Mouse (Mus musculus) heart, postnatal 14 days (tissue): ENCODE measurements around the gene Ank3. TPM values are rescaled to one million over a fixed set of nuclear protein-coding genes. Genes with fewer than 3 reads are reported as not detected.

Source experiments
- DNase-seq, 2 experiments: peaks; one replicate each; pipeline ENCODE4 v3.0.0; 2021 to 2022
- intact Hi-C: fragments of 180-260 bp; cut with DNase I; formaldehyde crosslinking; loops from one replicate; pipeline ENCODE4 v1.15.1; 2025
- total RNA-seq, 2 experiments: library from RNA; stranded (reverse); gene quantifications; 2 replicates each; pipeline ENCODE4 v1.2.3; 2021

The Ank3 gene
- total RNA-seq, 2 experiments from 2014 or later, result 78.4 to 78.6 TPM

DNA sequence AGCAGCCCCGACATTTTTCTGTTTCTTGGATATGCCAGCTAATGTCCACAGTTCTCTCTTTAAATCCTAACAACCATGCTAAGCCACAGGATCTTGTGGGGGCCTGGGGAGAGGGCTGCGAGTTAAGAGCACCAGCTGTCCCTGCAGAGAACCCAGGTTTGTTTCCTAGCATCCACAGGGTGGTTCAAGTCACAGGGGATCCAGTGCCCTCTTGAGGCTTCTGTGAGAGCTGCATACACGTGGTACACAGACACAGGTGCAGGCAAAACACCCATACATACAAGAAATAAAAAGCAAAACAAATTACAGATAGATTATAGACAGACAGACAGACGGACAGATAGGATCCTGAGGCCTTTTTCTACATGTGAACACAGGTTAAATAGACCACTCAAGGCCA, 242.0 kb downstream of the Ank3 start:
- DNase-seq, result no peak
- intact Hi-C loops, result no loop called here

DNA sequence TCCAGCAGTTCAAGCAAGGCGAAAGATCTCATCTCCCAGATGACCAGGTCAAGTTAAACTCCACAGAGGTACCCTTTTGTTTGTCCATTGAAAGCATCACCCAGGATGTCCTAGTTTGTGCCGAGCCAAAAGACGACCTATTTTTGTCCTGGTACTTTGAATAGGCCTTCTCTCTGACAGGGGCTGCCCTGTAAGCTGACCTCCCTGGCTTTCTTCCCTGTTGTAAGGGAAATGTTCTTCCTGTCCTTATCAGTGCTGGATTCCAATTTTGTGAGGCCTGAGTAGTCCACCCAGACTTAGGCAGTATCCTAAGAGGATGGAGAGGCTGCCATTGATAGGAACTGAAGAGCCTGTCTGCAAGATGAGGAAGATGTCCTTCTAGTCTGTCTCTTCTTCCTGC, 244.9 kb downstream of the Ank3 start:
- intact Hi-C loops, result no loop called here
- peak in 1 of 2 experiments; percentile 25 for DNase-seq

DNA sequence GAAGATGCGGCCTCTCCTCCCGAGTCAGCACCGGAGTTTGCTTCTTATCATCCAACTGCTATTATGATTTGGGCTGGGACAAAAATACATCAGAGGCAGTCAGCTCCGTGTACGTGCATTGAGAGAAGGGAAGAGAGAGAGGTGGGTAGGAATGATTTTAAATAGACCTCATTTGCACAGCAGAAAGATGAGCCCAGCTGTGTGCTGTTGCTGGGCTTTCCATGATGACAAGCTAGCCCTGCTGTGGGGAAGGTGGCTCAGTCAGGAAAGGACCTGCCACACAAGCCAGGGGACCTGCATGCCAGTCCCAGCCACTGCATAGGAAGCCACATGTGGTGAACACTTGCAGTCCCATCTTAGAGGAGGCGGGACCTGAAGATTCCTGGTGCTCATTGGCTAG, 245.4 kb downstream of the Ank3 start:
- DNase-seq, result no peak
- intact Hi-C loops, result no loop called here

DNA sequence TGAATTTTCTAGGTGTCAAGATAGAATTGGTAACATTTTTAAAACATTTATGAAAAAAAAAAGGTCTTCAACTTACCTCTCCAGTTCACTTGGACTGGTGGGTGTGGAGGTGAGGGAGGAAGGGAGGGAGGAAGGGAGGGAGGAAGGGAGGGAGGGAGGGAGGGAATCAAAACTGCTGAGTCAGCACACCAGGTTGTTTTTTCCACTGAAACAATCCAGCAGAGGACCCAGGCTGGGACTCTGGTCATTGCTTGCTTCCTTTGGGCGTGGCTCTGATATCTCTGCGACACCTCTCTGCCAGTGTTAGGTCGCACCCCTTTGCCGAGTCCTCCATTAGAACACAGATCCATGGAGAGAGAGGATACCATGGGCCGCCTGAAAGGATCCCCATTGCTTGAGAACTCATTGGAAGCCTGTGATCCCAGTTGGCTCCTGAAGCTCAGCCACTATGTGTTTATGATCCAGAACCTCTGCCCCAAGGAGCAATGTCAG, 246.8 kb downstream of the Ank3 start:
- no peak for DNase-seq
- intact Hi-C loops, result no loop called here

DNA sequence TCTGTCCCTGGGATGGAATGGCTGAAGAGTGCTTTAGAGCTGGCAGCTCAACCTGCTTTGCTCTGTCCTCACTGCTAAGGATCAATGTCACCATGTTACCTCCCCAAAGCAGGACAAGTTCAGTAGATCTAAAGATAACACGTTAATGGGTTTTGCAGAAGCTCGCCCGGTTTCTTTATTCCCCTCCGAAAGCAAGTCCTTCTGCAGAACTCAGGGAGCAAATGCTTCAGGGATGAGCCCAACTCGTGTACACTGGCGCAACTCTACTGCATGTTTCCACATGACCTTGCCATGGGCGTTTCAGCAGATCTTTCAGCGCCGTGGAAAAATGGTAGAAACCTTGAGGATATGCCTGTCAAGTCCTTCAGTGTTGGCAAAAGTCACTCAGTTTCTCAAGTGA, 247.4 kb downstream of the Ank3 start:
- intact Hi-C loops, result no loop called here
- DNase-seq, result no peak

DNA sequence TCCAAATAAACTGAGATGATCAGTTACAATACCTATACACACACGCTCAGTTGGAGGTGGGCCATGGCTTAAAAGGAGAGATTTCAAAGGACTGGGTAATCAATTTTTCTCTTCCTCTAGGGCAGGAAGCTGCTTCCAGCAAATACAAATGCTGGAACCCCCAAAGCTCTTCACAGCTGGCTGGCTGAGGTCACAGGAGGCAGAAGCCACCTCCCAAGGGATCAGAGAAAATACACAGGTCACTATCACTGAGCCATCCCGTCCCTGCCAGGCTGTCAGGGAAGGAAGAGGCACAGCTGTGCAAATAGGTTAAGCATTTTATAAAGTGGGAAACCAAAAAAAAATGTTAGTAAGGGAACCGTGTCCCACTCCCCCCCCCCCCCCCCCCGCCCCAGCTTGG, 251.5 kb downstream of the Ank3 start:
- intact Hi-C loops, result loop anchor here (5.0 kb wide), 2 partner anchors 38 to 68 kb away; no protein-coding TSS in a partner anchor
- DNase-seq, result no peak

DNA sequence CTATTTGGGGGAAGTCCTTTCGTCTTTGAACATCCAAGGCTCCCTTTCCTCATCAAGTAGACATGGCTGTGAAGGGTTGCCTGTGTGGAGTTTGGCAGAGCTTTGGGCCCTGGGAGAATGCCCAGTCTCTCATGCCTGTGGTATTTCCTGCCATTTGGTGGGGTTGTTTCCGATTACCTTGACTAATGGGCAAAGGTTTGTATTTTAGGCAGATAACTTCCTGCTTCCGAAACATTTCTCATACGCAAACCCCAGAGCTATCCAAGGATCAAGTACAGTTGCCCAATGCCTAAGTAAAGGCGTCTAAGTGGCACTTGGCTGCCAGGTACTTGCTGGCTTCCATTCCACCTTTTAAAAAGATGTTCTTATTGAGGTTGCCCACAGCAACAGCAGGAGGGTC, 254.1 kb downstream of the Ank3 start:
- intact Hi-C loops, result loop anchor here (5.0 kb wide), 2 partner anchors 40 to 70 kb away; no protein-coding TSS in a partner anchor
- peak; percentile 44 to 73 for DNase-seq

DNA sequence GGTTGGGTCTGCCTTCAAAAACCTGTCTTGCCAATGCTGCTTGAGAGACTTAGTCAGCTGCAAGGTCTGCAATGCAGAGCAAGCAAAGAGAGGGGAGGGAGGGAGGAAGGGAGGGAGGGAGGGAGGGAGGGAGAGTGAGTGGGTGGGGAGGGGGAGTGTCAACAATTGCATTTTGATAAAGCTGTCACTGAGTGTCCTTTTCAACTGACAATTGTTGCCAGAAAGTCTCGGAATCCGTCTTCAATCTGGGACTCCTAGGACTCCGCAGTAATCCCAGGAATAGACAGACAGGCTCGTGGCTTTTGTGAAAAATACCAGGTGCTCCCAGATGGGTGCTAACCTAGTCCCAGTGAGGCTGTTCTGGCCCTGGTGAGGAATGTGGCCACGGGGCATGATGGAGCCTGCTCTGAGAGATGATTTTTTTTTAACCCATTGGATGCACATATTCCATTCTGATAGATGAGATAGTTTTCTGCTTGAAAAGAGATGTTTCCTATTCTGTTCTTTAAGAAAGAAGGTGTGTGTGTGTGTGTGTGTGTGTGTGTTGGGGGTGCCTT, 254.6 kb downstream of the Ank3 start:
- no peak for DNase-seq
- intact Hi-C loops, result loop anchor here (5.0 kb wide), 2 partner anchors 41 to 71 kb away; no protein-coding TSS in a partner anchor

DNA sequence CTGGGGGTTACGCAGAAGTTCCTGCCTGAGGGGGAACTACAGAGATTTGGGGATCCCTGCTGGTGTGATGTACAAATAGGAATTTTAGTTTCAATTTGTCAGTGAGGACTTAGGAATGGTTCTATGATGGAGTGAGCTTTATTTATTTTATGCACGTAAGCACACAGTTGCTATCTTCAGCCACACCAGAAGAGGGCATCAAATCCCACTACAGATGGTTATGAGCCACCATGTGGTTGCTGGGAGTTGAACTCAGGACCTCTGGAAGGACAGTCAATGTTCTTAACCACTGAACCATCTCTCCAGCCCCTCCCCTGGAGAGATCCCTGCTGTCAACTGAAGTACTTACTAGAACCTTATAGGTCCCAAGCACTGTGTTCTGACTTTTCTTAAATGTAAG, 255.6 kb downstream of the Ank3 start:
- intact Hi-C loops, result loop anchor here (5.0 kb wide), 2 partner anchors 42 to 72 kb away; no protein-coding TSS in a partner anchor
- no peak for DNase-seq

DNA sequence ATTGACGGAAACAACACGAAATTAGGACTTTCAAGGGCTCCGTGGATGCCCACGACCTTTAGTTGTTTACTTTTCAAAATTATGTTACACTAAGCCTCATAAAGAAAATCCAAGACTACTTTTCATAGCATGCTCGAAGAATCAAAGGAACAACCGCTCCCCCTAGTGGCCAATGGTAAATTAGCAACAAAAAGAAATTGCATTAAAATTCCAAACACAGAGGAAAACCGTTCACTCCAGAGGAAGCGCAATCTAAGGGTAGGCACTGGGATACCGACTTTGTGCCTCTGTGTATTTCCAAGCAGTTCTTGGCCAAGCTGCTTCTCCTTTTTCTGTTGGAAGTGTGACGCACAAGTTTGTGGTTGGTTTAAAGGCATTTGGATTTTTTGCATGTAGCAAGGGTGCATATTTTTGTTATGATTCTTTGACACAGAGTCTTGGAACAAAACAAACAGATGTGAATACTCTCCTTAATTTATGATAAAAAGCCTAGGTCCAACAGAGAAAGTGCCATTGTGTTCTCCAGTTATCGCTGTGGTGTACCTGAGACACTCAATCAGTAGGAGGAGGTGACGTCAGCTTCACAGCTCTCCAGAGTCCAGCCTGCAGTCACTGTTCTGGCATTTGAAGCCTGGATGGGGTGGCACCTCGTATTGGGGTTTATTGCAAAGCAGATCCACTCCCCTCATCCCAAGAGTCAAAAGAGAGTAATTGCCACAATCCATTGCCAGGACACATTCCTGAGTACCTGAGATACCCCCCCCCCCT, 256.5 kb downstream of the Ank3 start:
- intact Hi-C loops, result loop anchor here (1.0 to 5.0 kb wide), 4 partner anchors 43 to 283 kb away; no protein-coding TSS in a partner anchor
- peak; percentile 44 to 71 for DNase-seq

DNA sequence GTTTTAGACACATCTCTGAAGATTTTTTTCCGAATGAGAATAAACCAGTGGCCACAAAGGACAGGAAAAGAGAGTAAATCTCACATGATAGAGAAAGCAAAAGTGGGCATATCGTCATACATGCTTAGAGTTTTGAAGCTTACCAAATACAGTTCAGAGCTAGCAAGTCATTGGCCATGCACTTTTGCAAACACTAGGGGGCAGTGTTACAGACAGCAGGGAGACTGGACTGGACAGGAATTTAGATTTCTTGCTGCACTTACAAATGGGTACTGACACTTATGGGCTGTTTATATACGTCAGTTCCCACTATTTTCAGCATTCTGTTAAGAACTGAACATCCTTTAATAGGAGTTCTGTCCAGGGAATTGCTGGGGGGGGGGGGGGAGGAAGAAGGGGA, 257.7 kb downstream of the Ank3 start:
- intact Hi-C loops, result loop anchor here (5.0 kb wide), 1 partner anchor 284 kb away; no protein-coding TSS in a partner anchor
- peak; percentile 34 to 73 for DNase-seq

DNA sequence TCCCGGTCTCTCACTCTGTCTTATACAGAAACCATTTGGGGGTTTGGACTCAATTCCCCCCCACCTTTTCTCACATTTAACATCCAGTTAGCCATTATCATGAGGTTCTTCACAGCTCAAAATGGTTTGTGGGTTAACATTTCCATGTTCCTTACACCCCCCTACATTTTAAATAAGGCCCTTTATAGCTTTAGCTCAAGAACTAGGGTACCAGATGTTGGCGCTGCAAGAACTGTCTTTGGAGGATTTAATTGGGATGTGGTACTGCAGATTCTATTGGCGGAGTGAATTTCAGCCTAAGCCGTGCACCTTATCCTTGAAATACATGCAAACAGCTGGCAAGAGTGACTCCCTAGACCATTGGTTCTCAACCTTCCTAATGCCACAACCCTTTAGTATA, 261.2 kb downstream of the Ank3 start:
- DNase-seq, result no peak
- intact Hi-C loops, result loop anchor here (5.0 to 10.0 kb wide), 3 partner anchors 288 to 635 kb away; no protein-coding TSS in a partner anchor

DNA sequence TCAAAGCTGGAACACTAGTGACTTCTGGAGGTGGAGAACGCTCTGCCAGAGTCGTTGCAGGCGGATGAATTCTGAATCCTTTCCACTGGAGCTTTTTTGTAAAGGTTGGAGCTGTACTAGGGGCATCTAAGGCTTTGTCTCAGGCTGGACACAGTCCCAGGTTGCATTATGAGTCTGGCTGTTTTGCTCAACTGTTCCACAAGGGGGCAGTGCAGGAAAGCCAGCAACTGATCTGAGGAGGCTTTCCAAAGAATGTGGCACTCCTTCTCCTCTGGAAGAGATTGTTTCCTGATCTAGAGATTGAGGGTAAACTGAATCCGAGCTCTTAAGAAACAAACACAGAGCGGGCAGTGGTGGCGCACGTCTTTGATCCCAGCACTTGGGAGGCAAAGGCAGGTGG, 263.8 kb downstream of the Ank3 start:
- peak; percentile 74 to 83 for DNase-seq

DNA sequence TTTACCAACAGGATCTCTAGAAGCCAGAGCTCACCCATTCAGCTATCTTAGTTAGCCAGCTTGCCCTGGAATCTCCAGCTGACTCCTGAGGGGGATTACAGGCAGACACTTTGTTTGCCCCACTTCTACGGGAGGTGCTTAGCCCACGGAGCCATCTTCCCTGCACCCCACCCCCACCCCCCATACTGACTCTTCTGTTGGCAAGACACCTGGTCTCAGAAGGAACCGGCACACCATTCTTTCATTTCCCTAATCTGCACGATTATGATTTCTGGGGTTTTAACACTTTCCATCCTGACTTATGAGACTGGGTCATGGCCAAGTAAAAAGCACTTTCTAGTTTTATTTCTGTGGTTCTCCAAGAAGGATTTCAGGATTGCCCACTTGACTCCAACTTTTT, 268.9 kb downstream of the Ank3 start:
- DNase-seq, result no peak
- intact Hi-C loops, result loop anchor here (10.0 kb wide), 1 partner anchor 627 kb away; no protein-coding TSS in a partner anchor

More for the DNA sequence above, 263.8 kb downstream of the Ank3 start:
- intact Hi-C loops, result loop anchor here (1.0 to 10.0 kb wide), 4 partner anchors 130 to 632 kb away; no protein-coding TSS in a partner anchor

DNA sequence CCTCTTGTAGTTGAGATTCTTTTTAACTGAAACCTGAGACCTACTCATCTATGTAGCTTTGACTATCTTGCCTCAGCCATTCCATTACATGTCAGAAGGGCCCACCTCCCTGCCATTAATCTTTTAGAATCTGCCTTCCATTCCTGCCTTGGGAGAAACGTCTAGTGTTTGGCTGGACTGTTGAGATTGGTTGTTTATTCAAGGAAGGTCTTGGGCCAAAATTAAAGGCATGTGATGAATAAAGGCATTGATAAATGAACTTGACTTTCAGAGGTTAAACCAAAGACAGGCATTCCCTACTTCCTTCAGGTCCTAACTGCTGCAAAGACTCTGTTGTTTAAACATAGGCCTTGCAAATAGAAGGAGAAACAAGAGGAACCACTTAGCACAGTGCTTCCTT, 271.9 kb downstream of the Ank3 start:
- intact Hi-C loops, result no loop called here
- DNase-seq, result no peak

DNA sequence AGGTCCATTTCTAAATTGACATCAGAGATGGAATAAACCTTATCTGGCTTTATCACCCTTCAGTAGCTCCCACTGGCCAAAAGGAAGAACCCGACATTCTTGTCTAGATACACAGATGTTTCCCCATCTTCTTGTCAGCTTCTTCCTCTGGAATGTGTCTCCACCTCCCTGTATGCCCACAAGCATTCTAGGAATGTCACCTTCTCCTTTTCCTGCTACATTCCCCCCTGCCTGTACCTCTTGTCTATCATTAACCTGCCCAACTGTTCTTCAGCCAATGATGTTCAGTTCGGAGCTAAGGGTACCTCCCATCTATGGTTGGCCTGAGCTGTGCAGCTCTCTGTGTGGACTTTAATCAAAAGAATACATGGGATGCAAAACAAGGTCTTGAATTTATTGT, 272.4 kb downstream of the Ank3 start:
- intact Hi-C loops, result no loop called here
- no peak for DNase-seq

DNA sequence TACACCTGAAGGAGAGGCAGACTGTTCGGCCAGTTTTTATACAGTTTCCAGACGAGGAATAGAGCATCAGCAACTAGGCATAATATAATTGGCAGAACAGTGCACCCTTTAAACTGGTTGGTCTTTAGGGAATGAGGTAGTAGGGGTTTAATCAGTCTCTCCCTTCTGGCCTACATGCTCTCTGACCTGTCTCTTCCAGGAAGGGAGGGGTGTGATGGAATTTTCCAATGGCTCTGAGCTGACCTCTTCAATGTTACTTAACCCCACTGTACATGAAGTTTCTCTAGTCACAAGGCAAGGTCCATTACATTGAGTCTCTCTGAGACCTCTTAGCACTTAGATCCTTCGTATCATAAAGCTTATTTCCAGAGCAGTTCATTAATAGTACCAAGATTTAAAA, 272.9 kb downstream of the Ank3 start:
- intact Hi-C loops, result no loop called here
- DNase-seq, result no peak

DNA sequence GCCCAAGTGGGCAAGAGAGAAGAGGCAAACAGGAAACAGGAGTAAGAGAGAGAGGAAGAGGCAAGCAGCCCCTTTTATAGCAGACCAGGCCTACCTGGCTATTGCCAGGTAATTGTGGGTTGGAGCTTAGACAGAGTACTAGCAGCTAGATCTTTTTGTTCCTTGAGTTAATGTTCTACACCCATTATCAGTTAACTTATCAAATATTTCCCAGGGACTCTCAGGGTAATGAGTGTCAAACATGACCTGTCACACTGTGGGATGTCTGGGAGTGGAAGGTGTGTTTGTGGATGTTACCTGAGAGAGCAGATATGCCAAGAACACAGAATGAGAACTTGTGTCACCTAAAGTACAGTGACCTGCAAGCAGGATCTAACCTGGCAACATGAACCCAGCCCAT, 274.0 kb downstream of the Ank3 start:
- no peak for DNase-seq

DNA sequence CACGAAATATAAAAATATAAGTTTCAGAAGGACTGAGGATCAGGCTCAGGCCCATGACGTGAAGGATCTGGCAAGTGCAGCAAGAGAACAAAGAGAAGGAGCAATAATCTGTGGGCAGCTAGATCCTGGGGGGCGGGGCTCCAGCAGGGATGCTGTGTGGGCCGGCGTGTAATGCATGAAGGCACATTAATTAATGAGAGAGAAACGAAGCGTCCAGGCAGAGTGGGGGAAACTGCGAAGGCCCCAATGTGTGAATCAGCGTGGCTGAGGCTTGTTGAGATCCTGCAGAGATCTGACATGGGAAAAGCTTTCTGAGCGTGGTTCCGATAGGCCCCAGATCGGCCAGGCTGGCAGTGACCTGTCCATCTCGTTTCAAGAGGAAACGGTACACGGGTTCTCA, 279.7 kb downstream of the Ank3 start:
- intact Hi-C loops, result no loop called here
- no peak for DNase-seq

More for the DNA sequence above, 274.0 kb downstream of the Ank3 start:
- intact Hi-C loops, result no loop called here

DNA sequence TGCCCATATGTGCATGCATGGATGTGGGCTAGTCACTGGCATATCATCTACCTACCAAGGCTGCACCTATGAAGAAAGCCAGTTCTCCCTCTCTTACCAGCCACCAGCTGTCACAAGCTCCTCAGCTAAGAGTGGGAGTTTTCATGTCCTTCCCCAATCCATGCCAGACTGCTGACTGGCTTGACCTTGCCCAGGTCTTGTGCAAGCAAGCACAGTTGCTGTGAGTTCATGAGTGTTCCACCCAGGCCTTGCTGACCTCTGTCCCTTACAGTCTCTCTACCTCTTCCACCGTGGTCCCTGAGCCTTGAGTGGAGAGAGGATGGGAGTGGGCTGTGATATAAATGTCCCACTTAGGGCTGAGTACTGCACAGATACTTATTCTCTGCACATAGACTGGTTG, 287.8 kb downstream of the Ank3 start:
- intact Hi-C loops, result no loop called here
- DNase-seq, result no peak

DNA sequence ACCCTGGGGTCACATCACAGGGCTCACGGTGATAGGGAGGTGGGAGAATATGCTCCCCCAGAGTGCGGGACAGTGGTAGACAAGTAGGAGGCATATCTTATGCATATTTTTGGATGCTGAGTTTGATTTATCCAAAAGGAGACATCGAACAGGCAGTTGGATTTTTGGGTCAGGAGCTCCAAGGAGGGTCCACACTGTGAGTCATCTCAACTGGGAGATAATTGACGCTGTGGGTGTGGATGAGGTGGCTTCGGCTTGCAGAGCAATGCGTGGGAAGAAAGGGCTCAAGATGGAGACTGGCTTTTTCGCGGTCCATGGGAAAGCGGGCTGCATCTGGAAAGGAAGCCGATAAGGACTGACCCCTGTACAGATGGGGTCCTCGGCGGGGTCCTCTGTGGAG, 290.5 kb downstream of the Ank3 start:
- intact Hi-C loops, result no loop called here
- no peak for DNase-seq
